Mouse (Mus musculus) hematopoietic multipotent progenitor cell, adult 10-12 weeks (in vitro differentiated cells): ENCODE results near the gene Kcnk5. TPM values are rescaled to one million over a fixed set of nuclear protein-coding genes. Genes with fewer than 3 reads are reported as not detected.

ENCODE experiments used
- polyA plus RNA-seq: library from polyadenylated mRNA; stranded (reverse); fragments of >175 nt; gene quantifications from 2 replicates; pipeline ENCODE4 v1.2.3, GENCODE M21; 2012; ENCODE audit warnings: low replicate concordance

Kcnk5 gene
- 14.3 and 15.7 TPM in 2 replicates for polyA plus RNA-seq

GRCm38 (mm10) chr14:20181466-20181921, at the start of gene Kcnk5:
Gene Kcnk5, minus strand, starts transcription at chr14:20181809.

GRCm38 (mm10) chr14:20138484-20139355, 42.9 kb downstream of the Kcnk5 start, which contains the start of gene Saysd1:
Gene Saysd1, minus strand, starts transcription at chr14:20138534.

Other genes starting within 250 kb of the Kcnk5 start
- gene Gng2, start 204.2 kb downstream of the Kcnk5 start, polyA plus RNA-seq = 5.0 and 9.9 TPM in 2 replicates
- gene Saysd1, start 43.3 kb downstream of the Kcnk5 start, polyA plus RNA-seq = 15.4 and 22.9 TPM in 2 replicates
- gene Kcnk16, start 87.4 kb upstream of the Kcnk5 start, polyA plus RNA-seq = not detected in 2 replicates
- gene Nudt13, start 112.9 kb upstream of the Kcnk5 start, polyA plus RNA-seq = 2.2 and 2.7 TPM in 2 replicates
- 25.6 and 34.2 TPM in 2 replicates for gene Ecd, start 166.3 kb upstream of the Kcnk5 start, polyA plus RNA-seq
- gene Fam149b, start 166.4 kb upstream of the Kcnk5 start, polyA plus RNA-seq = 12.7 and 26.1 TPM in 2 replicates
- gene Dnajc9, start 207.1 kb upstream of the Kcnk5 start, polyA plus RNA-seq = 63.1 and 147 TPM in 2 replicates
- 19.3 and 19.6 TPM in 2 replicates for gene Mrps16, start 211.8 kb upstream of the Kcnk5 start, polyA plus RNA-seq